In genomic region chr12:33591031-33591430, GRCm38 (mm10) we compare ENCODE assay signal across 19 mouse cellular contexts.
A peak's percentile ranks its signal among the peaks of the same experiment; 100 is the strongest.
DNase-seq lines count a peak whose midpoint lies in the region; ATAC-seq and TF ChIP-seq lines count a peak whose summit lies in the region.
"Had no signal": no experiment of that assay in that cellular context is flagged by ENCODE, and none has a peak within 500 bp of the region (broad histone marks: within the 10 kb centered on the region; RNA-seq: fewer than 3 reads in every experiment).

No protein-coding gene starts in this region.

- no peaks in the 10 kb centered on the region for H3K79me2 ChIP-seq in myocyte (ENCODE audit: control insufficient read depth, insufficient read depth)

- 0 out of 2 replicates have a peak, but pooled peaks cover 6% of the 10 kb centered on the region for H3K4me1 ChIP-seq in forebrain, embryonic 13.5 days
- peaks cover 4% of the 10 kb centered on the region; the same call in 1 of the 2 replicates for H3K4me1 ChIP-seq in forebrain, embryonic 11.5 days (replicated peaks; ENCODE audit: control insufficient read depth, insufficient read depth, low read length)
- H3K4me1 ChIP-seq: heart, embryonic 13.5 days; hindbrain, embryonic 15.5 days had no signal

- WGBS in forebrain, embryonic 13.5 days, result 63% methylated on average over 5 of the region's 5 CpGs
- WGBS in forebrain, embryonic 11.5 days, result 76% methylated on average over 5 of the region's 5 CpGs

- ATAC-seq in forebrain, embryonic 13.5 days, result peak; percentile 30; the same call in 1 of the 2 replicates
- no peak for ATAC-seq in forebrain, embryonic 11.5 days (replicated peaks; ENCODE audit: low FRiP score)
- ATAC-seq: inflammation-experienced regulatory T-cells, adult 6 months; intestine, postnatal 0 days had no signal

- no peak for TF ChIP-seq POLR2A in brain, embryonic 14.5 days (IDR thresholded peaks at IDR 0.05; ENCODE audit: borderline replicate concordance, extremely low read depth, insufficient read depth, insufficient read length, poor library complexity, severe bottlenecking)
- TF ChIP-seq POLR2A in myocyte (IDR thresholded peaks at IDR 0.05; ENCODE audit: insufficient read length, low read depth), result no peak

- DNase-seq in forebrain, embryonic 11.5 days (ENCODE audit: low spot score), result no peak
- DNase-seq in MN1 (ENCODE audit: low spot score), result peak; percentile 10
- peak; percentile 25 for DNase-seq in brain, embryonic 14.5 days (ENCODE audit: low read depth)
- DNase-seq in layer of hippocampus, postnatal 14 days (ENCODE audit: low spot score in 2 of 2), result no peak
- DNase-seq in testis, postnatal 10 days (ENCODE audit: low spot score), result no peak
- DNase-seq in thymus, adult 18-20 months, result no peak
- DNase-seq: adrenal gland, postnatal 10 days; cerebellum, adult 2 months; cerebellum, postnatal 10 days; gastrocnemius, adult 2 months; gastrocnemius, postnatal 36 days; heart, postnatal 36 days had no signal

- no peak overlapping the region for H3K4me2 ChIP-seq in forebrain, embryonic 13.5 days
- no peak overlapping the region for H3K4me2 ChIP-seq in forebrain, embryonic 11.5 days (ENCODE audit: low read depth, low read length, severe bottlenecking)
- H3K4me2 ChIP-seq in myocyte (ENCODE audit: low read depth), result no peak overlapping the region
- H3K4me2 ChIP-seq: heart, embryonic 13.5 days; hindbrain, embryonic 15.5 days had no signal

- no peaks in the 10 kb centered on the region for H3K27me3 ChIP-seq in forebrain, embryonic 13.5 days
- H3K27me3 ChIP-seq in forebrain, embryonic 11.5 days (ENCODE audit: control insufficient read depth, insufficient read depth, low read length), result no peaks in the 10 kb centered on the region
- peaks cover 3% of the 10 kb centered on the region for H3K27me3 ChIP-seq in myocyte (ENCODE audit: control insufficient read depth, insufficient read depth, insufficient read length)
- H3K27me3 ChIP-seq: CH12.LX; heart, embryonic 13.5 days; hindbrain, embryonic 15.5 days had no signal

- H3ac ChIP-seq in myocyte (ENCODE audit: control insufficient read depth, insufficient read length), result no peak overlapping the region

- H3K27ac ChIP-seq in forebrain, embryonic 13.5 days, result no peak overlapping the region
- H3K27ac ChIP-seq in forebrain, embryonic 11.5 days (ENCODE audit: low read depth, low read length), result no peak overlapping the region
- H3K27ac ChIP-seq: gastrocnemius, adult 2 months; heart, embryonic 13.5 days; hindbrain, embryonic 15.5 days had no signal

- no peaks in the 10 kb centered on the region for H3K36me3 ChIP-seq in forebrain, embryonic 13.5 days (ENCODE audit: poor library complexity, severe bottlenecking)
- no peaks in the 10 kb centered on the region for H3K36me3 ChIP-seq in forebrain, embryonic 11.5 days (ENCODE audit: control insufficient read depth, insufficient read depth, low read length)
- no peaks in the 10 kb centered on the region for H3K36me3 ChIP-seq in myocyte (ENCODE audit: control insufficient read depth, insufficient read depth)
- H3K36me3 ChIP-seq: heart, embryonic 13.5 days; hindbrain, embryonic 15.5 days had no signal

- no peak overlapping the region for H3K9ac ChIP-seq in forebrain, embryonic 13.5 days
- no peak overlapping the region for H3K9ac ChIP-seq in forebrain, embryonic 11.5 days (ENCODE audit: low read length)
- H3K9ac ChIP-seq: heart, embryonic 13.5 days; hindbrain, embryonic 15.5 days had no signal

- no peak overlapping the region for H3K4me3 ChIP-seq in forebrain, embryonic 13.5 days
- no peak overlapping the region for H3K4me3 ChIP-seq in forebrain, embryonic 11.5 days (ENCODE audit: low read depth, low read length)
- H3K4me3 ChIP-seq in myocyte, result no peak overlapping the region
- H3K4me3 ChIP-seq: gastrocnemius, adult 2 months; heart, embryonic 13.5 days; hindbrain, embryonic 15.5 days had no signal

- no peaks in the 10 kb centered on the region for H3K9me3 ChIP-seq in forebrain, embryonic 13.5 days (replicated peaks)
- no peaks in the 10 kb centered on the region for H3K9me3 ChIP-seq in forebrain, embryonic 11.5 days (ENCODE audit: control insufficient read depth, low read length)
- H3K9me3 ChIP-seq: heart, embryonic 13.5 days; hindbrain, embryonic 15.5 days had no signal

- no peak for TF ChIP-seq CTCF in brain, embryonic 14.5 days (IDR thresholded peaks at IDR 0.05; ENCODE audit: borderline replicate concordance, extremely low read depth, insufficient read depth, insufficient read length)

TF ChIP-seq in myocyte, 11 proteins besides CTCF, POLR2A, EP300 and RAD21:
- TF ChIP-seq POLR2AphosphoS2 (IDR thresholded peaks at IDR 0.05; ENCODE audit: insufficient read length, low read depth), result no peak
- TF ChIP-seq E2F4 (IDR thresholded peaks at IDR 0.05; ENCODE audit: insufficient read depth), result no peak
- TF ChIP-seq CEBPB (IDR thresholded peaks at IDR 0.05; ENCODE audit: insufficient read depth, poor library complexity, severe bottlenecking), result 0 out of 2 replicates have a peak, but pooled peaks have one; percentile 20
- no peak for TF ChIP-seq MYOG (IDR thresholded peaks at IDR 0.05; ENCODE audit: control insufficient read depth in 1 of 3, insufficient read depth in 1 of 3, insufficient read length in 2 of 3, low read depth in 2 of 3)
- no peak for TF ChIP-seq MYOD1 (IDR thresholded peaks at IDR 0.05; ENCODE audit: control insufficient read depth in 1 of 3, insufficient read length in 2 of 3, low read depth in 2 of 3)

Comparison
In these comparisons a context has a peak if more than half of its experiments do, and no peak if none do; other contexts are left out.
1. DNase-seq: peak in MN1 (single experiment) and brain, embryonic 14.5 days (single experiment); none in forebrain, embryonic 11.5 days (single experiment), layer of hippocampus, postnatal 14 days (0 of 2), testis, postnatal 10 days (single experiment) and thymus, adult 18-20 months (0 of 2).